Mouse (Mus musculus) cerebellum, adult (tissue): Measurements from ENCODE around the gene Tns1.
A peak's percentile ranks its signal among the peaks of the same experiment; 100 is the strongest.

Source experiments
- ATAC-seq: cut with Nextera tagmentation; 2 replicates; pipeline ENCODE4 v1.9.2; 2017; ENCODE audit warnings: mild to moderate bottlenecking, moderate library complexity, mixed read lengths; ENCODE audit not compliant: insufficient number of reproducible peaks, low FRiP score, low TSS enrichment

Tns1 gene

GRCm38 (mm10) chr1:74092242-74092641 is 32.0 kb downstream of the Tns1 start:
- ATAC-seq = no peak

DNA sequence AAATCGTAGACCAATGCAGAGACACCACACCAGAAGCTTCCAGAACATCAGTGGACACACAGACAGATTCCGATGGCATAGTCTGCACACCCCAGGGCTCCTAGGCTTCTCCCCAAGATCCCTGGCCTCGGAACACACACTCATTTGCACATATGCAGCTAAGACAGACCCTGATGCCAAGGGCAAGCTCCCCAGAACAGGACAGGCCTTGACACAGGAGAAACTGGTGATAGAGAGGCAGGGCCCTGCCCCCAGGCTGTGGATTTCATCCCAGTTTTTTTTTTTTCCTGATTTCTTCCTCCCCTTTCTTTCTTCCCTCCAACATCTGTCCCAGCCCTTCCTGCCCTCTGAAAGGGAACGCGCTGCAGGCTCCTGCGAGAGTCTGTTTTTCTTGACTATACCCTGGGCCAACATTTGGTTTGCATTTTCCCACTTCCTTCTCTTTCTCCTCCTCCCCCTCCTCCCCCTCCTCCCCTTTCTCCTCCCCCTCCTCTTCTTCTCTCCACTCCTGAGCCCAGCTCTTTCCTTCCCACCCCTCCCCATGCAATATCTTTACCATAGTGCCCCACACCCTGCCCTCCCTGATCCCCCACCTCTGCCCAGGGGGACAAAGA is 32.5 kb downstream of the Tns1 start:
- no peak for ATAC-seq

DNA sequence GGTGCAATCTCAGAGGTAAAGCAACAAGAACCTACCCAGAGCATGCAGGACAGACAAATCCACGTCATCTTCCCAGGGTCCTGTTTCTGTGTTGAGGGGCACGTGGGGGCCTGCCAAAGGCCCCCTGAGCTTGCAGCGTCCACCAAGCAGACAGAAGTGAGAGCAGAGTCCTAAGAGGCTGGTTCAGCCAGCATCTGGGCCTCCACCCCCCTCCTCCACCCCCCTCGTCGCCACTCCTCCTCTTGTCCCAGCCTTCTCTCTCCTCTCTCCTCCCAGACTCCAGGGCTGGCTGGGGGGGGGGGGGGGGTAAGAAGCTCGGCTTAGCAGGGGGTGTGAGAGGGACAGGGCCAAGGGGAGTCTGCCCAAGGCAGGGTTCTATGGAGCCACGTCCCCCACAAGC is 33.1 kb downstream of the Tns1 start:
- ATAC-seq = no peak

DNA sequence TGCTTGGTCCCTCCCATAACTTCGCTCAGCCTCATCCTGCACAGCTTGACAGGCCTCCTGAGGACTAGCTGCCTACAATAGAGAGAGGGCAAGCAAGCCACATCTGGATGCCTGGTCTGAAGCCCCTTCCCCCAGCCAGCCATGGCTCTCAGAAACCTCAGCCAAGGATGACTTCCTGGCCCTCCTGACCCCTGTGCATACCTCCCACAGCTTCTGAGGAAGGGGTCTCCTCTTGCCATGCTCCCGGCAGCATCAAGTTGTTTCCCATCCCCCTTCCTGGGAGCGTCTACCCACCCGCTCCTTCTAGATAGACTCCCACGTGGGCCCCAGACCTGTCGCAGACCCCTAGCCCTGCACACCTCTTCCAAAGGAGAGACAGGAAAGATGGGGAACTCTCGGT is 33.9 kb downstream of the Tns1 start:
- ATAC-seq = no peak

GRCm38 (mm10) chr1:74088569-74088968 is 35.7 kb downstream of the Tns1 start:
- ATAC-seq = no peak

DNA sequence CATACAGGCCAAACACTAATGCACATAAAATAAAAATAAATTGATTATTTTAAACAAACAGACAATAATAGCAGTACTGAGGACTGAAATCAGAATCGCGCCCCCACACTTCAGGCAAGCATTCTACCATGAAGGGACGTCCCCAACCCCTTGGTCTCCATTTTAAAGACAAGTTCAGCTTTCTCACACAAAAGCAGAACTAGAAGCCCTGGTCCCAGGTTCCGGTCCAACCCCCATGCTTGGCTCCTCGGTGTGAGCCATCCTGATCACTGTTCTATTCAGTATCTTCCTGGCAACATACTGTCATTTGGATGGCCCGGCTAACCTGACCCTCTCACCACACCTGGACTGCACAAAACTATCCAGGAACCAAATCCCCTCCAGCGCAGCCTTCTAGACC is 38.7 kb downstream of the Tns1 start:
- ATAC-seq = no peak

DNA sequence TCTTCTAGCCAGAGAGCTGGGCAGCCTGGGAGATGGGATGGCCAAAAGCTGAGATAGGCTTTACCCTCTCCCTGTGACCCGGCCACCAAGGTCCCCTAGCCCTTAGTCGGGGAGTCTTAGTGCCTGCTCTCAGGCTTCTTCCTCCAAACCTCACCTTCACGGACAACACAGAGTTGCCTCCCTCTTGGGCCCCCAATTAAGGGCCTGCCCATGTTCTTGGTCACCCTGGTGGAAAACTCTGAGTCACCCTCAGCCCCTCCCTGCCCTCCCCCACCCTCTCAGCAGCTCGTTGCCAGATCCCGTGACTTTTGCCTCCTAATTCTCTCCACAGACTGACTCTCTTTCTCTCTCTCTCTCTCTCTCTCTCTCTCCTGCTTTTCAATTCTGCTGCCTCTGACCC is 39.5 kb downstream of the Tns1 start:
- ATAC-seq = no peak

GRCm38 (mm10) chr1:74084065-74084705 is 40.1 kb downstream of the Tns1 start:
- ATAC-seq = no peak

DNA sequence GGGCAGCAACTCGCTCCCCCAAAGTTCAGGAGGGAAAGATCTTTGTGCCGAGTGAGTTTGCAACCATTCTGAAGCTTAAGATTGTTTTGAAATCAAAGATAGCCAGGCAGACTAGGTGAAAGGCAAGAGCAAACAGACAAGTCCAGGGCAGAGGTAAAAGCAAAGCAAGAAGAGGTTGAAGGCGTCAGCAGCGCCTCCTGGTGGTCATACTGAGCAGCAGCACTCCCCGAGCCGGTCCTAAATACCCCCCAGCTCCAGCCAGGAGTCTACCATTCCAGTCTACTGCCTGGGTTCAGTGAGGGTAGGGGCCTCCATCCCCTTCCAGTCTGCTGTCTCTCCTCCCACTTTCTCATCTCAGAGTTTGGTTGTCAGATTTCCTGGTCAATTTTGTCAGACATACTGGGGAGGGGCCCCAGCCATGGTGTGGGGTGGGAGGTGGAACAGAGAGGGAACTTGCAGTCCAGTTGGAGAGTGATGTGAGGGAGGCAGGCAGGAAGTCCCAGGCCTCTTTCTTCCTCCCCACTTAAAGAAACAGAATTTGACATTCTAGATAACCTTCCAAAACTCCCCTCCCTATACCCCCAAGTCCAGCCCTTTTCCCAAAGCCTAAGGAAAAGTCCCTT is 41.3 kb downstream of the Tns1 start:
- no peak; the same call in 1 of the 2 replicates for ATAC-seq

- no peak for ATAC-seq
Measured at GRCm38 (mm10) chr1:74081573-74081989, 42.7 kb downstream of the Tns1 start.

DNA sequence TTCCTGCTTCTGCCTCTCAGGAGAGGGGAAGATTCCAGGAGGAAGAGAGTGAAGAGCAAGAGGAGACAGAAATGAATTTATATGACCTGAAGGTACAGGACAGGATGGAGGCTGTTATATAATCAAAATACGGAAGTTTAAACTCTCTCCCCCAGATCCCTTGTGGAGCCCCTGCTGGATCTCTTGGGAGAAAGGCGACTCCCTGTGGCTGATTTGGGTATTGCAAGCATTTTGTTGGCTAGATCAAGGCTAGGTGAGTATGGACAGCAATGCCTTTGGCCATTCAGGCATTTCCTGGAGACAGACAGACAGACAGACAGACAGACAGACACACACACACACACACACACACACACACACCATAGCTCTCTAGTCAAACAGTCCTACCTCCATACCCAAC is 46.9 kb downstream of the Tns1 start:
- ATAC-seq = no peak

DNA sequence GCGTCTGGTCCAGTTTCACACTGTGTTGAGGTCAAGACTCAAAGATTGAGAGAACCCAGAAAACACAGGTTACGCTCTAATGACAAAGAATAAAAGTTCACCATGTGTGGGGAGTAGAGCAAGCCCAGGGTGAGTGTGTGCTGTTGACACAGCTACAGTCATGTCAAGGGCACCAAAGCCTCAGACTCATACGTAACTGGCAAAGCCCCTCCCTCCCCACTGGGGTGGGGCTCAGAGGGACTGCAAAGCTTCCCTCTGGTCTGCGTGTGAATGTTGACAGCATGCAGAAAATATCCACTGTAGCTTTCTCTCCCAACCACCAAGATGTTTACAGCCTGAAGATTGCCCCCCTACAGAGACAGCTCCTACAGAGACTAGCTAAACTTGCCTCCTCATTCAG is 48.0 kb downstream of the Tns1 start:
- ATAC-seq = no peak

DNA sequence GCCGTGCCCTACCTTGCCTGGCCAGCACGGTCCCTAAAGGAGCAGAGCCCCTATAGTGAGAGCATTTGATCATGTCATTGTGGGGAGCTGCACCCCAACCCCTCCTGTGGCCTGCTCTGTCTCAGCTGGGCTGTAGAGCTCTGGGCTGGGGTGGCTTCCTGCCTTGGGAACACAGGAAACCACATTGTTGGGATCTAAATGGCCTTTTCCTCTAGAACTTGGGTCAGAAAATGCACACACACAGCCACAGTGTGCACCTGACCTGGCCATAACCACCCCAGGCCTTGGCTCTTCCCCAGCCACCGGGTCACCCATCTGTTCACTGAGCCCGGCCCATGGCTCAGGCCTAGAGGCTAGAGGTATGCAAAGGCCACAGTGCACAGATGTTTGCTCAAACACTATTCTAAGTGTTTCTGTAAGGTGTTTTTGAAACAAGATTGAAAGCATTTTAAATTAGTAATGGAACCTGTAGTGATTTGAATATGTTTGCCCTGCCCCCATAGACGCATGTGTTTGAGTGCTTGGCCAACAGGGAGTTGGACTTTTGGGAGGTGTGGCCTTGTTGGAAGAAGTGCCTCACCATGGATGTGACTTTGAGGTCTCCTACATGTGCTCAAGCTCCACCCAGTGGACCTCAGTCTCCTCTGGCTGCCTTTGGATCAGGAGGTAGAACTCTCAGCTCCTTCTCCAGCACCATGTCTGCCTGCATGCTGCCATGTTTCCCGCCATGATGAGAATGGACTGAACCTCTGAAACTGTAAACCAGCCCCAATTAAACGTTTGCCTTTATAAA is 49.4 kb downstream of the Tns1 start:
- no peak; the same call in 1 of the 2 replicates for ATAC-seq

DNA sequence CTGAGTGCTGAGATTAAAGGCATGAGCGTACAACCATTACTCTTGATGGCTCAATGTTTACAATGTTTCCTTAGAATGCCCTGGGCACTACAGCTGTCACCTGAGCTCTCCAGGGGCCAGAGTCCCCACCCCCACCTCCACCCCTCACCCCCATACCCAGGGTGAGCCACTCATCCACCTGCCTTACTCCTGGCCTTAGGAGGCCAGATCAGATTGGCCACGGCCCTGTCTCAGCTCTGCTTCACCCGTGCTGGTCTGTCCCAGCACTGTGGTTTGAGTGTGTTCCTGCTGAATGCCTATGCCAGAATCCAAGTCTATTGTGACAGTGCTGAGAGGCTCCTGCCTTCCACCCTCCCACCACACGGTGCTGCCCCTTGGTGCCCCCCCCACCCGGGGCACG is 50.5 kb downstream of the Tns1 start:
- no peak for ATAC-seq

- ATAC-seq = no peak
Measured at GRCm38 (mm10) chr1:74070745-74071144, 53.5 kb downstream of the Tns1 start.

DNA sequence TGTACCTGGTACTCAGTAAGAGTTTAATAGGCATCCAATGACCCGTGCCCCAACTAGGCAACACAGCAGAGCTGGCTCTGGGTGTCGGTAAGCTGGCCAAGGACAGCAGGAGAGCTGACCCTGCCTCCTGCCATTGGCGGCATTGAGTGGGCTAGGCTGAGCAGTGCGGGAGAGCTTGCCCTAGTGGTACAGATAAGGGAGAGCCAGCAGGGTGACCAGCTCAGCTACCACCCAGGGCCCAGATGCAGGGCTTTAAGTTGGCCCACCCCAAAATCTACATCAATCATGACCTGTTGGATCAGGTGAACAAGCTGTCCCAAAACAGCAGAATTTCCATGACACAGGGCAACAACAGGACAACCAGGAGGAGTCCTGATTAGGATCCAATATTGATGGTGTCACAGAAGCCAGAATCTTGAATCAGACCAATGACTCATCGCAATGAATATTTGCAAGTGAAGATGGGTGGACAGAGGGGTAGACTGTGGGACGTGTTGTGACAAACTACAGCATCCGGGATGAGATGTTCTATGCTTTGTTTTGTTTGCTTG is 54.2 kb downstream of the Tns1 start:
- 0 out of 2 replicates have a peak, but pooled peaks have one; percentile 16 for ATAC-seq

- ATAC-seq = 0 out of 2 replicates have a peak, but pooled peaks have one; percentile 56
Measured at GRCm38 (mm10) chr1:74069085-74069835, 55.0 kb downstream of the Tns1 start.

- ATAC-seq = no peak
Measured at GRCm38 (mm10) chr1:74068366-74069084, 55.7 kb downstream of the Tns1 start.

DNA sequence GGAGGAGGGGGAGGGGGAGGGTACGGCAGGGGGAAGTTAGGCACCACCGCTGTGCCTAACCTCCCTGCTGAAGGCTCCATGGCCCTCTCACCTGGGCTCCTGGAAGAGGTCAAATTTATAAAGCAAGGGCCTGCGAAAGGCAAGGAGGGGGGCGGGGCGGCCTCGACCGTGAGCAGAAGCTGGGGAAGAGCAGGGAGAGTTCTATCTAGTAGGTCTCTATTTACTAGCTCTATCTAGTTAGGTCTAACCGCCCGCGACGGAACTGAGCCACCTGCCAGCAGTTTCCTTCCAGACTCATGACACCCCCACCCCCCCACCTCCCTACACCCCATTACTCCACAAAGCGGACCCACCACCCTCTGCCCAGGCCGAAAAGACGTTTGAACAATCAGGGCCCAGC is 56.4 kb downstream of the Tns1 start:
- no peak for ATAC-seq
